Mouse (Mus musculus): ENCODE measurements at regions not wholly inside any gene's neighbourhood (a gene's known extent, or its start where the extent isn't known, plus 50 kb on each side); places are given as distances from the start of the nearest gene placed in this dataset.

DNA sequence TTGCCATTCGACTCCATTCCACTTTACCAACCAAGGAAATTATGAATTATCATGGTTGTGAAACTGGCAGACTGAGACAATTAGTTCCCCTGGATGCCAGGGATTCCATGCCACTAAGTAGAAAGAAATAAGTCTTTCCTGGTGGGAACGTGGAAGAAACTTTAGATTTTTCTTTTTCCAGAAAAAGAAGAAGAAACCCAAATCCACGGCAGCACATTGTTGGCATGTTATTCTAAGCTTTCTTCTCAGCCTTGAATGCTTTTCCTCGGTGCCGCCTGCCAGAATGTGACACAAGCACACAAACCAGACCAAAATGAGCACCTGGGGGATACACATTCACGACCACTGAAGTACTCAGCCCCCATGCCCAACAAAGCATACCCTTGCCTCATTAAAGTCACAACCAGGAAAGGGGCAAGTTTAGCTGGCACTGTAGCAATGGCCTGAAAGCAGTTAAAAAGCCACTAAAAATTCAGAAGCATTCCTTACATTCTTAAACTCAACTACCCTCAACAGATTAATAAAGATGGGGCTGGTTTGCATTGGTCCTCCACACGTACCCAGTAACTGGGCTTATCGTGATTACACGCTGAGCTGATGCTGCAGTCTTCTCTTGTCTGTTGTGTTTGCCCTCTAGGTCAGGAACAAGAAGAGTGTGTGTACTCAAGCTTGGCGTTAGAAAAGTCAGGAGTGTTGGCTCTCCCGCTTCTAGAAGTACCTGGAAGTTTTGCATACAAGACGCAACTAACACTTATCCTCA lies 266.4 kb downstream of the Gja1 start:
- TF ChIP-seq CTCF (IDR thresholded peaks at IDR 0.05; ENCODE audit: low read depth), result no peak
- TF ChIP-seq EP300 (IDR thresholded peaks at IDR 0.05; ENCODE audit: low read depth), result no peak
